Mouse (Mus musculus) E14TG2a.4 (cell line): ENCODE measurements around the gene Castor1.

Experiments used
- CTCF ChIP-seq: conservative IDR thresholded peaks from 2 replicates; pipeline ENCODE4 v1.5.1; 2014; ENCODE audit warnings: low read length
- NANOG ChIP-seq: IDR thresholded peaks from 2 replicates; pipeline ENCODE4 v1.6.1; 2014; ENCODE audit warnings: borderline replicate concordance, low read length, mixed read lengths
- POU5F1 ChIP-seq: IDR thresholded peaks from 2 replicates; pipeline ENCODE4 v1.6.1; 2014; ENCODE audit warnings: low read length, borderline replicate concordance

DNA sequence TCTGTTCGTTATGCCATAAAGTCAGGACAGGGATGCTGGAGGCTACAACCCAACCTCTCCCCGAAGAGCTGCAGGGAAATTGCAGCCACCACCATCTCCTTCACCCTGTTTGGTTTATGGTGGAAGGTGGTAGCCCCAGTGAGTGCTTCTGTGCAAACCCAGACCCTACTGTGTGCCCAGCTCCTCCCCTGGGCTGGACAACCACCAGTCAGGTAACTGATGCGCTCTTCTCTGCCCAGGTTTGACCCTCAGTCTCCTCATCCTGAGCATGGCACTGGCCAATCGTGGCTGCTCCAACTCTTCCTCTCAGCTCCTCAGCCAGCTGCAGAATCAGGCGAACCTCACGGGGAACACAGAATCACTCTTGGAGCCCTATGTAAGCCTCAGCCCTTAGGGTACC is 20.1 kb downstream of the Castor1 start:
- no peak for TF ChIP-seq CTCF
- no peak for TF ChIP-seq NANOG
- no peak for TF ChIP-seq POU5F1
